Mouse (Mus musculus): Measurements from ENCODE around the gene Agpat1.

DNA sequence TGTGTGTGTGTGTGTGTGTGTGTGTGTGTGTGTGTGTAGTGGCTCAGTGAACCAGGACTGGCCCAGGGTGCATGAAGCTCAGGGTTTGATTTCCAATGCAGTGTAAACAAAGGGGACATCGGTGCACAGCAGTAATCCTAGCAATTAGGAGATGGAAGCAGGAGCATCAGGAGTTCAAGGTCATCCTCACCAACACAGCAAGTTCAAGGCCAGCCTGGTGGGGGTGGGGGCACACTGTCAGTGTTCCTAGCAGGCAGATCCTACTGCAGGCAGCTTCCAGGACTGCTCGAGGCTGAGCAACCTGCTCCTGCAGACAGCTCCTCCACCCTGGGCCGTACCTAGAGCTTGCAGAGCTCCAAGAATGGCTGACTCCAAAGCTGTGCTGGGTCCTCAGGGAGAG is 41.5 kb upstream of the Agpat1 start:
- TF ChIP-seq CTCF (IDR thresholded peaks at IDR 0.05; ENCODE audit: extremely low read depth, insufficient read depth, low read length) (no peak), POLR2A (IDR thresholded peaks at IDR 0.05; ENCODE audit: extremely low read depth, insufficient read depth, low read length) (no peak)

Measured in cortical plate, adult 2 months (tissue).